Mouse (Mus musculus) urinary bladder, postnatal 14 days (tissue): ENCODE measurements around the gene 1700031F05Rik.
"Not testable (repeated sequence)": the region's sequence is repeated elsewhere in the genome, so short reads cannot be mapped to it uniquely, and the experiment has no call there.

Source experiments
- DNase-seq: peaks from one replicate; pipeline ENCODE4 v3.0.0; 2021; ENCODE audit warnings: low spot score

Gene 1700031F05Rik

GRCm38 (mm10) chrX:102867871-102868270 lies at the start of gene 1700031F05Rik:
Gene 1700031F05Rik, minus strand, starts transcription at chrX:102867971.
- no peak for DNase-seq

- not testable (repeated sequence) for DNase-seq
Measured at GRCm38 (mm10) chrX:102914823-102915222, 47.1 kb upstream of the 1700031F05Rik start.

- DNase-seq, result not testable (repeated sequence)
Measured at GRCm38 (mm10) chrX:102908587-102908986, 40.8 kb upstream of the 1700031F05Rik start, which contains the start of the genes Dmrtc1a and 1700011M02Rik. Gene Dmrtc1a, minus strand, starts transcription at chrX:102908687. Gene 1700011M02Rik, plus strand, starts transcription at chrX:102908905.

GRCm38 (mm10) chrX:102854516-102854915 lies 13.3 kb downstream of the 1700031F05Rik start, which contains the start of gene Dmrtc1c2:
Gene Dmrtc1c2, minus strand, starts transcription at chrX:102854616.
- DNase-seq, result not testable (repeated sequence)

- no peak for DNase-seq
Measured at GRCm38 (mm10) chrX:102812311-102812710, 55.5 kb downstream of the 1700031F05Rik start.
